Mouse (Mus musculus) kidney, postnatal 10 days (tissue): Measurements from ENCODE around the gene Tlr7.
A peak's percentile ranks its signal among the peaks of the same experiment; 100 is the strongest.
"Not testable (repeated sequence)": the region's sequence is repeated elsewhere in the genome, so short reads cannot be mapped to it uniquely, and the experiment has no call there.

Experiments
- DNase-seq: peaks from one replicate; pipeline ENCODE4 v3.0.0; 2021; ENCODE audit warnings: mixed read lengths

Gene Tlr7

DNA sequence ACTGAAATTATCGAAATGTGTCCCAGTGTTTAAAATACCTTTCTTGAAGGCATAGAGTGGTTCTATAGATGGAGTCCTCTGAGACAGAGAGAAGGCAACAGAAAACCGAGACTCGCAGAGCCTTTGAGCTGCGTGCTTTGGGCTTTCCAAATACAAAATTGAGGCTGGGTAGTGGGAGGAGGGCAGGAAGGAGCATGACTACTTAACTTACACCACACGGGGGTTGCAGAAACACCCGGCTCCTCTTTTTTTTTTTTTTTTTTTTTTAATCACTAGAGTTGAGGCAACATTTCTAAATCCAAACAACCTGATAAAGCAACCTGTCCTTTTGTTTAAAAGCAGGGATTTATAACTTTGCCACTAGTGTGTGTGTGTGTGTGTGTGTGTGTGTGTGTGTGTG lies at the start of gene Tlr7:
Gene Tlr7, minus strand, starts transcription at position 160 of the 400 bp plus-strand sequence.
- DNase-seq, result no peak

DNA sequence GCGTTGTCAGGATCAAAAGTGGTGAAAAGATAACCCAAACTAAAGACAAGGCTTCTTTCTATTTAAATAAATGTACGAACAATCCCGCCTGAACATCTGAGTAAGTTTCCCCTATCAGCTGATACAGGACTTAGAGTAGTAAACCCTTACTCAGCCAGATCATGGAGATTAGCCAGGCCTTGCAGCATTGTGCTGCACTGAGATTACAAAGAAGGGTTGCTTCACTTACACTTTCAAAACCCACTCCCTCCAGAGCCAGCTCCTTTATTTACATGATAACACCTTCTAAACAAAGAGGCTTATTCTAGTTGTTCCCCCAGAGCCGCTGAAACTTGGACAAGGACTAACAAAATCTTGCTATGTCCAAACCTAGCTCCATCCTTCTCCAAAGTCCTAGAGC lies 49.7 kb upstream of the Tlr7 start:
- DNase-seq, result no peak

DNA sequence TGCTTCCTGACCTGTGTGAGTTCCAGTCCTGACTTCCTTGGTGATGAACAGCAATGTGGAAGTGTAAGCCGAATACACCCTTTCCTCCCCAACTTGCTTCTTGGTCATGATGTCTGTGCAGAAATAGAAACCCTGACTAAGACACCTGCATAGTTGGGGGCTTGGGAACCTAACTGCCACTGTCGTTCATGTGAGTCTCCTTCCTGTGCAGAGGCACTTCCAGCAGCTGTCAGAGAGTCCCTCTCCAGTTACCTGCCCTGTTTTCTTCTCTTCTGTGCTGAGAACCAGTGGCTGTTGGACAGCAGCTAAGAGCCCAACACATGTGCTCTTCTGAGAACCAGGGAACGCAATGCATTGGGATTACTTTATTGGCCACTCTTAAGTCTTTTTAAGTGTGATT lies 30.9 kb upstream of the Tlr7 start:
- not testable (repeated sequence) for DNase-seq

- no peak for DNase-seq
Observed at GRCm38 (mm10) chrX:167359704-167360103, 29.3 kb upstream of the Tlr7 start.

DNA sequence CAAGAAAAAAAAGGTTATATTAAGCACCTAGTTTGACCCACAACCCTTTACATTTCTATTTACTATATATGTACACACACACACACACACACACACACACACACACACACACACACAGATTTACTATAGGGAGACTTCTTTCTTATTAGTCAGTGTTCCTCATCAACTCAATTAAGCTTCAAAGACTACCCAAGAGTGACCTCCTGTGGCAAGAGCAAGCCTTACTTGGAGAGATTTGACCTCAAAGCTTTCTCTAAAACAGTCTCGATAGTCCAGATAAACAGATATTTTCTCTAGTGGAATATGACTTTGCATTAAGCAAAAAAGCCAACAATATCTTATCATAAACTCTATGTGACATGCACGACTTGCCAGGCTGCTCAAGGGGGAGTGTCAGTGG lies 27.1 kb upstream of the Tlr7 start:
- DNase-seq, result peak; percentile 27

DNA sequence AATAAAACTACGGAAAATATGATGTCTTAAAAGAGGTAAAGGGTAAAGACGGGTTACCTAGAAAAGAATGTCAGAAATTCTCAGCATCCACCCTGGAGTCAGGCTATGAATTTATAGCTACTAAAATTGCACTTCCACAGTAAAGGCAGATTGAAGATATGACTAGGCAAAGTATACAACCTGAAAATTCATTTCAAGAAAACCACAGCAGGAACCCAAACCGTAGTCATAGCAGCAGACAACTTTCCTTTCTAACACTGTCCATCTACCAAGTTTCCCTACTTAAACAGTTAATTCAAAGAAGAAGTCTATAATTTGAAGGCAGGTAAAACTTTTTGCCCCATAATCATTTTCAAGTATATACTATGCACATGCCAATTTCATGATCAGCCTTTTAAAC lies 25.6 kb upstream of the Tlr7 start:
- no peak for DNase-seq

DNA sequence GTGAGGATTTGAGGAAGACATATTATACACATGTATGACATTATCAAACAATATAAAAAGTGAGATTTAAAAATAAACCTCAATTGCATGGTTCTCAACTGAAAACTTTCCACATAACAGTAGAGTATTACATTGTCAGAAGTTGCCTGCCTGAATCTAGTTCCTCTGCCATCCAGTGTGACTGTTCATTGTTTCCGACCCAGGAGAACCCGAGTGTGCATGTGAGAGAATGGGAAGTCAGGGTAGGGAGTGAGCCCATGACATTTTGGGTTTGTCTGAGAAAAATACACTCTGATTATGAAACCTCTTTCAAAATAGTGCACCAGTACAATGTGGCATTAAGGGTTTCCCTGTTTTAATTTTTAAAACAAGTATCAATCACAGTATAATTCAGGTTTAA lies 23.3 kb upstream of the Tlr7 start:
- DNase-seq, result no peak

GRCm38 (mm10) chrX:167346440-167346839 lies 16.1 kb upstream of the Tlr7 start:
- no peak for DNase-seq

- peak; percentile 42 for DNase-seq
Observed at GRCm38 (mm10) chrX:167344356-167344755, 14.0 kb upstream of the Tlr7 start.

DNA sequence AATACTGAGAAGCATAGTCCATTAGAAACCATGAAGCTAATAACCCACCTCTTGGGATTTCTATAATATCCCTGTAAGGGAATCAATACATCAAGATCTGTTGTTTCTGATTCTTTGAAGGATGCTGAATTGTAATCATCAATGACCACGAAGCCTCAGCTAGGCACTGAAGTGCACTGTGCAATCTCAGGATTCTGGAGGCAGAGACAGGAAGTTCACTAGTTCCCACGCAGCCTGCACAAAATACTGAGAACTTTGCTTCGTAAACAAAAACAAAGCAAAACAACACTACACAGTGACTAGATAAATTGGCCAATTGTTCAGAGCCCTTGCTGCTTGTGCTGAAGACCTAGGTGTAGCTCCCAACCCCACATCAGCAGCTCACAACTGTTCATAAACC lies 11.5 kb upstream of the Tlr7 start:
- DNase-seq, result no peak

GRCm38 (mm10) chrX:167340190-167340589 lies 9.8 kb upstream of the Tlr7 start:
- no peak for DNase-seq

DNA sequence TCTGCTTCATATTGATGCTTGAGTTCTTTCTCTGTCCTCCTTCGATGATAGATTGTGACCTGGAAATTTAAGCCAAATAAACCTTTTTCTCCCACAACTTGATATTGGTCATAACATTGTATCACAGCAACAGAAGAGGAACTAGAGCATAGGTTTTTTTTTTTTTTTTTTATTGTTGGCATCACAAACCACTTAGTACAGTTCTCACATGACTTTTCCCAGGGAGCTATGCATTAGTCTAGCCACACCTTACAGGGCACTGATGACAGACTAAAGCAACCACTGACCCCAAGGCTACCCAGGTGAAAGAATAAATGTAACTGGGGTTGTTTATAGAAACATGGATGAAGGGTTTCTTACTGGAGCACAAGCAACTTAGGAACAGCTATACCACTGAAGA lies 7.6 kb upstream of the Tlr7 start:
- DNase-seq, result no peak

DNA sequence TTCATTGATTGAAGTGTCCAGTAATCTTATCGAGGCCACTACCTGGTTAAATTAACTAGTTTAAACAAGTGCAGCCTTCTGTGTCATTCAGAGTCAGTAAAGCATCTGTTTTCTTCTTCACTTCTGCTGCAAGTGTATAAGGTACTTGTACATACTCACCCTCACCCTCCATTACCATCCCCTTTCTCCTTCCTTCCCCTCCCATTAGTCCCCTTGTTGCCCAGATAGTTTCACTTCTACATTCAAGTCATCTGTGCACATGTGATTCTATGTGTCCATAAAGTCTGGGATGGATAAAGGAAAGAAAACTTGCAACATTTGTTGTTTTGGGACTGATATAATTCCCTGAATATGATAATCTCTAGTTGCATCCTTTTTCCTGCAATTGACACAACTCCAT lies 4.2 kb upstream of the Tlr7 start:
- DNase-seq, result no peak

GRCm38 (mm10) chrX:167332607-167333006 lies 2.2 kb upstream of the Tlr7 start:
- DNase-seq, result peak; percentile 5

GRCm38 (mm10) chrX:167330993-167331392 lies 635 bp upstream of the Tlr7 start:
- DNase-seq, result no peak

DNA sequence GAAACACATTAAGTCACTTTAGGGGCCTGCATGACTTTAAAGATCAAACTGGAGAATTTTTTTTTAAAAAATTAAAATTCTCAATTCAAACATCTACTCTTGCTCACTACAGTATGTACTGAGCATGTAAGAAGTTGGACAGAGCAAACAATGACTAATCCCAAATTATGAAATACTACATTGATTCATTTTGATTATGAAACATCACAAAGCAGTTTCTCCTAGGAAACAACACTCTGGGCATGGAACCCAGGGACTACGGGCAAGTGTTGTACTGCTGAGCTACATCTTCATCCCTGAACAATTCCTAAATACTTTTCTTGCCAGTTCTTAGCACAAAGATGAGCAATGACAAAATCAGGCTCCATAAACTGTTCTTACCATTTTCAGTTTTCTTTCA lies 738 bp downstream of the Tlr7 start:
- no peak for DNase-seq

DNA sequence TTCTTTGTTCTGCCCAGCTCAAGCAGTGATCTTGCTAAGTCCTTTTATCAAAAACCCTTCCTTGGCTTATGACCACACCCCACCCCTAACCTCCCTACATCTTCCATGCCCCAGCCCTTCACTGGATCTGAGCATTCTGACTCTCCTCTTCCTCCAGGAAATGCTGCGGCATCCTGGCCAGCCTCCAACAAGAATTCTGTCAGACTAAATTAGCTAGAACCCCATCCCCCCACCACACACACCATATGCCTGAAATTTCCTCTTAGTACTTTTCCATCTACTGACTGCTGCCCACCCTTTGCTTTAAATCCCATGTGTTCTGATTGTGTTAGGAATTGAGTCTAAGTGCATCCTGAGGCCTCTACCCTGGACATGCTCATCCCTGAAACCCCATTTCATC lies 1.3 kb downstream of the Tlr7 start:
- DNase-seq, result peak; percentile 35

- DNase-seq, result no peak
Observed at GRCm38 (mm10) chrX:167328519-167328918, 1.8 kb downstream of the Tlr7 start.

GRCm38 (mm10) chrX:167323742-167324141 lies 6.6 kb downstream of the Tlr7 start:
- no peak for DNase-seq

DNA sequence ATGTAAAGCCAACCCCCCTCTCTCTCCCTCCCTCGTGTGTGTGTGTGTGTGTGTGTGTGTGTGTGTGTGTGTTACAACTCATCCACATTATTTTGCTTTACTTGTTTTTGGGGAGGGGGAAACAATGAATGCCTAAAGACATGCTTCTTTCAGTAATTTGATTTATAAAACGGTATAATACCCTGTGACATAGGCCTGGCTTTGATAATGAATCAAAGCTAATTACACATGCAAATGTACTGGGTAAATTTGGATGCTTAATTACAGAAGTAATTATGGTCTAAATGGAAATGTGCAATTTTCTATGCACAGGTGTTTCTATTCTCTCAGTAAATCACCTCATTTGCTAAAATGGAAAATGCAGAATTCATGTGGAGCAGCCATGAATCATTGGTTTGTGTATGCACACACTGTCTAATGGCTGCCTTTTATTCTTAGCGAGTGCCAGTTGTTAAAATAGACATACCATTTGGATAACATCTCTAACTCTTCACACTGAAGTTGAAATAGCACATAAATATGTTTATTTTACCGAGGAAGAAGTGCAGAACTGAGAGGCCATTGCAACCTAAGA lies 9.0 kb downstream of the Tlr7 start:
- DNase-seq, result no peak

- peak; percentile 6 for DNase-seq
Observed at GRCm38 (mm10) chrX:167318819-167319396, 11.4 kb downstream of the Tlr7 start.

DNA sequence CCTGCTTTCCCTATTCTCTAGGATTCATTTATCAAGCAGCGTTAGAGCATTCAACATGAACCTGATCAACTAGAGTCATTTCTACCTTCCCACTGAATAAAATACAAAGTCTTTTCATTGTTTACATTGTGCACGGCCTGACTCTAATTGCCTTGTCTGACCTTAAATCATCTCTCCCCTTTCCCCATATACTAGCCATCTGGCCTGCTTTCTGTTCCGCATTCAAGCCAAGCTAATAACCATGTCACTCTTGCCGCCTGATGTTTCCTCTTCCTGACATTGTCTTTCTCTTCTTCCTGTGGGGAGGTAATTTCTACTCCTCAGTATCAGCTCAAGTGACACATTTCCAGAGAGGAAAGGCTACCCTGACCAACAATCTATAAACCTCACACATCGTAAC lies 14.6 kb downstream of the Tlr7 start:
- no peak for DNase-seq

- DNase-seq, result no peak
Observed at GRCm38 (mm10) chrX:167315093-167315726, 15.1 kb downstream of the Tlr7 start.

DNA sequence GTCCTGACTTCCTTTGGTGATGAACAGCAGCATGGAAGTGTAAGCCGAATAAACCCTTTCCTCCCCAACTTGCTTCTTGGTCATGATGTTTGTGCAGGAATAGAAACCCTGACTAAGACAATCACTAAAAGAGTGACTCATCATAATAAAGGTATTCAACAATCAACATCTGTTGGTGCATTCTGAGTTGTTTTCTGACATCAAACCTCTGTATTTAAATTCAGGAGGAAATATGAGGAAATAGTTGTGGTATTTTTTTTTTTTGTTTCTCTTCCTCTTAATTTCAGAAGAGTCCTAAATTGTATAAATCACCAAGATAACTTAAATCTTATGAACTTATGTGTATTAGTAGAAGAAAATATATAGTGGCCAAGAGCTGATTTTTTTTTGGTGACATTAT lies 28.3 kb downstream of the Tlr7 start:
- DNase-seq, result not testable (repeated sequence)

GRCm38 (mm10) chrX:167276953-167277352 lies 53.4 kb downstream of the Tlr7 start:
- DNase-seq, result peak; percentile 82
